Mouse (Mus musculus) liver, adult 2 months (tissue): Measurements from ENCODE around the gene Hand1.

Experiments used
- CTCF ChIP-seq: fragments of 200-500 bp; IDR thresholded peaks from 2 replicates; pipeline ENCODE4 v1.5.1; 2011; ENCODE audit warnings: low read depth, low read length, control low read depth
- POLR2A ChIP-seq: fragments of 200-500 bp; IDR thresholded peaks from 2 replicates; pipeline ENCODE4 v1.6.1; 2011; ENCODE audit warnings: low read length, control low read depth; ENCODE audit not compliant: insufficient read depth; ENCODE audit errors: extremely low read depth

DNA sequence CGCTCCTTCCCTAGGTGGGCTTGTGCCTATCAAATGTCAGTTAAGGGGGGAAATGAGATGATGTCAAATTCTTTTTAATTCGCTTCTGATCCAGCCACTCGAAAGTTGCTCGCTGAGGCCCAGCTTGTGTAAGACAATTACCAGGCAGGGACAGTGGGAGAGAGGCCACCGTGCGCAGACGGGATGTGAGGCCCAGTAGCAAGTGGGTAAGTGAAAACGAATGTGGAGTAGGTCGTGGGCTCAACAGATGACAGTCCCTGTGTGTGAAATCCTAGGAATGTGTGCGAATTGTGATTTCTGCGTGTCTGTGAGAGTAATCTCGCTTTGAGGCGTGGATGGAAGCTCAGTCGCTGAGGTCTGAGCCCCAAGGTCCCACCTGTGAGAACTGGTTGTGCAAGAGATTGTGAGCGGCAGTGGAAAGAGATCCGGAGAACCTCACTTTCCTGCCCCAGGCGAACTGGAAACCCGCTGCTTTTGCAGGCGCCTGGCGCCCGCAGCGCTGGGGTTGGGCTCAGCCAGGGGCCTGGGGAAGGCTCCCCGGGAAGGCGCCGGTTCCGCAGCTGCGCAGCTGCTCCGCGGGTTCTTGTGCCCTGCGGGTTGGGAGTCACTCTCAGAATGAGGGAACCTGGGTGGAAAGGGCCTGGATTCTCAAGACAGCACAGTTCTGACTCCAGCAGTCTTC is 819 bp upstream of the Hand1 start:
- TF ChIP-seq POLR2A (no peak), CTCF (no peak)
